Mouse (Mus musculus): ENCODE measurements around the gene Itgal. TPM values are rescaled to one million over a fixed set of nuclear protein-coding genes. Genes with fewer than 3 reads are reported as not detected.
"Not testable (repeated sequence)": the region's sequence is repeated elsewhere in the genome, so short reads cannot be mapped to it uniquely, and the experiment has no call there.

Gene Itgal
- polyA plus RNA-seq, 1 experiment from 2014 or later: 0.72 TPM

DNA sequence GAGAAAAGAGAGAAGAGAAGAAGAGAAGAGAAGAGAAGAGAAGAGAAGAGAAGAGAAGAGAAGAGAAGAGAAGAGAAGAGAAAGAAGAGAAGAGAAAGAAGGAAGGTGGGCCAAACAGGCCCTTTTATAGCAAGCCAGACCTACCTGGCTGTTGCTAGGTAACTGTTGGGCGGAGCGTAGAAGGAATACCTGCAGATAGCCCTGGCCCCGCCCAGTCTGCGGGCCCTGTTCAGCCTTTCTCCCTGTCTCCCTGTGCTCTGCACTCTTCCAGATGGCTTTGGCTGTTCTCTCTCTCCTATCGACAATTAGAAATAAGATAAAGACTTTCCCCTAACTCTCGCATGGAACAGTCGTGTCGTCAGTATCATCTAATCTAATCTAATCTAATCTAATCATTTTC lies 50.6 kb downstream of the Itgal start:
- WGBS: 14% methylated on average over 8 of the region's 8 CpGs
- H3K9me3 ChIP-seq (replicated peaks): no peaks in the 10 kb centered on the region
- no peak for DNase-seq (ENCODE audit: low spot score)
- peak overlapping the region; percentile 95 for H3K4me3 ChIP-seq
- peak overlapping the region; percentile 97 for H3K27ac ChIP-seq (replicated peaks)
- no peaks in the 10 kb centered on the region for H3K27me3 ChIP-seq (ENCODE audit: low read depth, poor library complexity, severe bottlenecking)
- peaks cover 31% of the 10 kb centered on the region for H3K4me1 ChIP-seq
- peaks cover 27% of the 10 kb centered on the region for H3K36me3 ChIP-seq

GRCm38 (mm10) chr7:127351230-127352004 lies 55.4 kb downstream of the Itgal start:
- H3K4me1 ChIP-seq: peaks cover 9% of the 10 kb centered on the region
- no peaks in the 10 kb centered on the region for H3K27me3 ChIP-seq (ENCODE audit: low read depth, poor library complexity, severe bottlenecking)
- no peaks in the 10 kb centered on the region; the same call in 1 of the 2 replicates for H3K9me3 ChIP-seq (replicated peaks)
- no peak overlapping the region for H3K4me3 ChIP-seq
- 87% methylated on average over 5 of the region's 5 CpGs for WGBS
- H3K27ac ChIP-seq (replicated peaks): no peak overlapping the region
- DNase-seq (ENCODE audit: low spot score): no peak
- no peaks in the 10 kb centered on the region for H3K36me3 ChIP-seq

DNA sequence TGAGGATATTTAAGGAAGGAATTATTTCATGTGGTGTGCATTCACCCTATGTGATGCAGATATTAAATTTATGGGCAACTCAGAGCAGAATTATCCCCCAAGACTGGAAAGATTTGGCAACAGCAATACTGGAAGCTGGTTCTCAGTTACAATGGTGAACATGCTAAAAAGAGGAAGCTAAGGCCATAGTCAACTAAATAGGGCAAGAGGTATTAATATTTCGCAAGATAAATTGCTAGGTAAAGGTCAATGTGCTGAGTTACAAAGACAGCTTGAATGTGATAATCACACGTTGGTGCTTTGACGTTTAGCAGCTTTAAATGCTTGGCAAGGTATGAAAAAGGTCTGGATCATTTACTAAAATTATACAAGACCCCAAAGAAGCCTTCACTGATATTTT lies 59.7 kb downstream of the Itgal start:
- no peaks in the 10 kb centered on the region; the same call in 1 of the 2 replicates for H3K9me3 ChIP-seq (replicated peaks)
- DNase-seq (ENCODE audit: low spot score): no peak
- no peaks in the 10 kb centered on the region for H3K27me3 ChIP-seq (ENCODE audit: low read depth, poor library complexity, severe bottlenecking)
- H3K4me1 ChIP-seq: no peaks in the 10 kb centered on the region
- no peaks in the 10 kb centered on the region for H3K36me3 ChIP-seq
- 69% methylated on average over 3 of the region's 3 CpGs for WGBS
- no peak overlapping the region for H3K27ac ChIP-seq (replicated peaks)
- H3K4me3 ChIP-seq: no peak overlapping the region

DNA sequence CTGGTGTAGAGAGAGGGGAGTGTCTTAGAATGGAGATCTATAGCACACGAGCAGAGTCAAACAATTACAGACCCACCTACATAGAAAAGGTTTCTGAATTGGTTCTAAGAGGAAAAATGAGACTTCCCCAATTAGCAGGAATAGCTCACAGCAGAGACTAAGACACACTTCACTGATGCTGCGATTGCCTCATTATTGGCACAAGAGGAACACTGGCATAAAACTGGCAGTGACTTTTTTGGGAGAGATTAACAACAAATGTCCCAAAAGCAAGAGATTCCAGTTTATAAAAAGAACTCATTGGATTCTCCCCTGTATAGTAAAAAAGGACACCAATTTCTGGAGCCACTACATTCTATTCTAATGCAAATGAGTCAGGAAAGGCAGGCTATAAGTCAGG lies 61.8 kb downstream of the Itgal start:
- Histone ChIP-seq H3K27me3 (ENCODE audit: low read depth, poor library complexity, severe bottlenecking) (peaks cover 15% of the 10 kb centered on the region), H3K9me3 (replicated peaks) (no peaks in the 10 kb centered on the region; the same call in 1 of the 2 replicates), H3K36me3 (no peaks in the 10 kb centered on the region), H3K4me3 (no peak overlapping the region), H3K4me1 (no peaks in the 10 kb centered on the region), H3K27ac (replicated peaks) (no peak overlapping the region)
- no peak for DNase-seq (ENCODE audit: low spot score)
- WGBS: 65% methylated on average over 2 of the region's 2 CpGs

- Histone ChIP-seq H3K27me3 (ENCODE audit: low read depth, poor library complexity, severe bottlenecking) (peaks cover 21% of the 10 kb centered on the region), H3K36me3 (no peaks in the 10 kb centered on the region), H3K4me3 (no peak overlapping the region), H3K4me1 (peaks cover 6% of the 10 kb centered on the region), H3K27ac (replicated peaks) (no peak overlapping the region), H3K9me3 (replicated peaks) (no peaks in the 10 kb centered on the region; the same call in 1 of the 2 replicates)
- WGBS: 66% methylated on average over 4 of the region's 4 CpGs
- DNase-seq (ENCODE audit: low spot score): no peak
These were observed 62.4 kb downstream of the Itgal start for GRCm38 (mm10) chr7:127358472-127358871.

GRCm38 (mm10) chr7:127360265-127360664 lies 64.2 kb downstream of the Itgal start:
- Histone ChIP-seq H3K27ac (replicated peaks) (no peak overlapping the region), H3K4me3 (no peak overlapping the region), H3K36me3 (no peaks in the 10 kb centered on the region), H3K9me3 (replicated peaks) (no peaks in the 10 kb centered on the region), H3K27me3 (ENCODE audit: low read depth, poor library complexity, severe bottlenecking) (peaks cover 37% of the 10 kb centered on the region), H3K4me1 (peaks cover 18% of the 10 kb centered on the region)
- no peak for DNase-seq (ENCODE audit: low spot score)
- WGBS: 80% methylated on average over 4 of the region's 4 CpGs

- Histone ChIP-seq H3K27me3 (ENCODE audit: low read depth, poor library complexity, severe bottlenecking) (peaks cover 39% of the 10 kb centered on the region), H3K27ac (replicated peaks) (no peak overlapping the region), H3K36me3 (no peaks in the 10 kb centered on the region), H3K4me1 (peaks cover 18% of the 10 kb centered on the region), H3K4me3 (no peak overlapping the region), H3K9me3 (replicated peaks) (no peaks in the 10 kb centered on the region)
- 57% methylated on average over 13 of the region's 13 CpGs for WGBS
- no peak for DNase-seq (ENCODE audit: low spot score)
These were observed 65.4 kb downstream of the Itgal start for GRCm38 (mm10) chr7:127361449-127361848.

DNA sequence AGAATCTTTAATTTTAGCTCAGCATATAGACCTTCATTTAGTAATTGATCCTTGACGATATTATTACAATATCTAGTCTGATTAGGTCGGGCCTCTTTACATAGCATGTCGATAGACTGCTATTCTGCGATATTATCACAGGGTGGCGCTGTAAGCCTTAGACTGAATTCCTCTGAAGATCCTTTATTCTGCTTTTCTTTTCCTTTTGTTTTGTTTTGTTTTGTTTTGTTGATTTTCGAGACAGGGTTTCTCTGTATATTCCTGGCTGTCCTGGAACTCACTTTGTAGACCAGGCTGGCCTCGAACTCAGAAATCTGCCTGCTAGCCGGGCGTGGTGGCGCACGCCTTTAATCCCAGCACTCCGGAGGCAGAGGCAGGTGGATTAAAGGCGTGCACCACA lies 66.4 kb downstream of the Itgal start:
- Histone ChIP-seq H3K4me3 (peak overlapping the region; percentile 20; the same call in 1 of the 2 replicates), H3K4me1 (peaks cover 18% of the 10 kb centered on the region), H3K27me3 (ENCODE audit: low read depth, poor library complexity, severe bottlenecking) (peaks cover 39% of the 10 kb centered on the region)
- not testable (repeated sequence) for H3K27ac ChIP-seq (replicated peaks); H3K36me3 ChIP-seq; H3K9me3 ChIP-seq (replicated peaks)
- 23% methylated on average over 13 of the region's 13 CpGs for WGBS
- peak; percentile 22 for DNase-seq (ENCODE audit: low spot score)

- peak overlapping the region; percentile 56 for H3K4me3 ChIP-seq
- H3K9me3 ChIP-seq (replicated peaks): no peaks in the 10 kb centered on the region
- peaks cover 18% of the 10 kb centered on the region for H3K4me1 ChIP-seq
- peak overlapping the region; percentile 68 for H3K27ac ChIP-seq (replicated peaks)
- no peaks in the 10 kb centered on the region for H3K36me3 ChIP-seq
- peaks cover 39% of the 10 kb centered on the region for H3K27me3 ChIP-seq (ENCODE audit: low read depth, poor library complexity, severe bottlenecking)
- DNase-seq (ENCODE audit: low spot score): peak; percentile 54
- under 1% methylated on average over 24 of the region's 24 CpGs for WGBS
These were observed 67.4 kb downstream of the Itgal start for GRCm38 (mm10) chr7:127363475-127363921.

DNA sequence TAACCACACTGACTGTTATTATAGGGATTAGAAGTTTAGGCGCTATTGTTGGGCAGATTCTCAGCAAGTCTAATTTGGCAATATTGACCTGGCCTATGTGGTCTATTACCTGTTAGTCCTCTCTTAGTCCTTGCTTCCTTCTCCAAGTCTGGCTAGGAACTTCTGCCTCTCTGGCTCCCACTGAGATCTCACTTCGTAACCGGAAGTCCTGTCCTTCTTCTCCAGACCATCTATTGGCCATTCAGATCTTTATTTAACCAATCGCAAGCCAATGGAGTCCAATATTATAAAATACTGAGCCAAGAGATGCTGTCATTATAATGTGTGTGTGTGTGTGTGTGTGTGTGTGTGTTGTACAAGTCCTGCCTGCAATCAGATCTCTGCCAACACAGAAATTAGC lies 68.1 kb downstream of the Itgal start:
- DNase-seq (ENCODE audit: low spot score): no peak
- H3K27me3 ChIP-seq (ENCODE audit: low read depth, poor library complexity, severe bottlenecking): peaks cover 39% of the 10 kb centered on the region
- 56% methylated on average over 4 of the region's 4 CpGs for whole genome bisulfite sequencing

DNA sequence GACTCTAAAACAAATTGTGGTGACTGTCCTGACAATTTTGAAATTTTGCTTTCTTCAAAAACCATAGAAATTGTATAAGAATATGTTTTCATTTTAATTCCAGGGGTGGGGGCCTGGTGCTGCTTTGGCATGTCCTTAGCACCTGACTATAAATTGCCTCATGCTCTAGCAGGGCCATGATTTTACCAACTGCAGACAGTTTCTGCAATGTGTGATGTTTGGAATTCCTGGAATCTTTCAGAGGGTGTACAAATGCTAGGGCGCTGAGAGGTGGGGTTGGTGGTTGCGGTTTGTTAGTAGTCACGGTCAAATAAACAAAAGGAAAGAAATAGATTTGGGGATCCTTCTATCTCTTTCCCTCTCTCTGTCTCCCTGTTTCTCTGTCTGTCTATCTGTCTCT lies 70.2 kb downstream of the Itgal start:
- 0 out of 2 replicates have a peak, but pooled peaks cover 3% of the 10 kb centered on the region for H3K36me3 ChIP-seq
- H3K4me3 ChIP-seq: no peak overlapping the region
- H3K4me1 ChIP-seq: peaks cover 18% of the 10 kb centered on the region
- WGBS: 95% methylated on average over 3 of the region's 3 CpGs
- H3K9me3 ChIP-seq (replicated peaks): no peaks in the 10 kb centered on the region
- H3K27me3 ChIP-seq (ENCODE audit: low read depth, poor library complexity, severe bottlenecking): peaks cover 35% of the 10 kb centered on the region
- H3K27ac ChIP-seq (replicated peaks): no peak overlapping the region
- no peak for DNase-seq (ENCODE audit: low spot score)

More for the DNA sequence above, 68.1 kb downstream of the Itgal start:
- Histone ChIP-seq H3K9me3 (replicated peaks) (no peaks in the 10 kb centered on the region), H3K4me3 (peak overlapping the region; percentile 56), H3K36me3 (no peaks in the 10 kb centered on the region), H3K27ac (replicated peaks) (no peak overlapping the region), H3K4me1 (peaks cover 18% of the 10 kb centered on the region)

- Histone ChIP-seq H3K36me3 (peaks cover 28% of the 10 kb centered on the region), H3K9me3 (replicated peaks) (no peaks in the 10 kb centered on the region), H3K27ac (replicated peaks) (no peak overlapping the region), H3K27me3 (ENCODE audit: low read depth, poor library complexity, severe bottlenecking) (no peaks in the 10 kb centered on the region), H3K4me3 (no peak overlapping the region), H3K4me1 (peaks cover 11% of the 10 kb centered on the region)
- DNase-seq (ENCODE audit: low spot score): no peak
- WGBS: 82% methylated on average over 2 of the region's 2 CpGs
These were observed 75.2 kb downstream of the Itgal start for GRCm38 (mm10) chr7:127371213-127371612.

DNA sequence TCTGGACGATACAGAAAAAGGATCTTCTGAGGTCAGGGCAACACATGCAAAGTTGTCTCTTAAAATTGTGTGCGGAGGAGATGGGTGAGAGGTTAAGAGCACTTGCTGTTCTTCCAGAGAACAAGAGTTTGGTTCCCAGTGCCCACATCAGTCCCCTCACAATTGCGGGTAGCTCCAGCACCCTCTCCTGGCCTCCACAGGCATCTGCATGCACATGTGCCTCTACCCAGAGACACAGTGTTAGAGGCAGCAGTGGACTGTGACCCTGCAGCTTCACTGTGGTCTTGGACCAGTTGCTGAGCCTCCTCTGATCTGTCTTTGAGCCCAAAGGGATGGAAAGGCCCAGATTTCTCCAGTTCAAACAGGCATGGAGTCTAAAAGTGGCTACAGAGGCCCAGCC lies 75.8 kb downstream of the Itgal start:
- H3K27ac ChIP-seq (replicated peaks); H3K9me3 ChIP-seq (replicated peaks); H3K27me3 ChIP-seq (ENCODE audit: low read depth, poor library complexity, severe bottlenecking); H3K4me3 ChIP-seq; DNase-seq (ENCODE audit: low spot score): not testable (repeated sequence)
- 85% methylated on average over 3 of the region's 3 CpGs for WGBS
- Histone ChIP-seq H3K4me1 (peaks cover 11% of the 10 kb centered on the region), H3K36me3 (peaks cover 28% of the 10 kb centered on the region)

All from midbrain, embryonic 10.5 days (tissue).